Mouse (Mus musculus) R1 (cell line): ENCODE data around the gene Ttpal.

Source experiments
- DNase-seq: peaks from one replicate; pipeline ENCODE4 v3.0.0-alpha.2; 2018; ENCODE audit warnings: low read depth, low spot score

The Ttpal gene

DNA sequence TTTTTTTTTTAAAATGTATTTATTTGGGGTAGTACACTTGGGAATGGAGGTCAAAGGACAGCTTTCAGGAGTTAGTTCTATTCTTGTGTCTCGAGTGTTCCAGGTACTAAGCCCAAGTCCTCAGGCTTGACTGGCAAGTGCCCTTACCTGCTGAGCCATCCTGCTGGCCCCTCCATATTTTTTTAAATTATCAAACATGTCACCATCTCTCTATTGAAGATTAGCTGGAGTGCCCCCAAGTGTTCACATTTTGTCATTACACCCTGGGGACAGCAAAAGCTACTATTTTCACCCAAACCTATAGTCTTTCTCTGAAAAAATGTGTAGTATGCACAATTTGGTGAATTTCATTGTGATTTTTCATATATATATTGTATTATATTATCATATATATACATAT, 10.0 kb upstream of the Ttpal start:
- DNase-seq, result peak; percentile 49

DNA sequence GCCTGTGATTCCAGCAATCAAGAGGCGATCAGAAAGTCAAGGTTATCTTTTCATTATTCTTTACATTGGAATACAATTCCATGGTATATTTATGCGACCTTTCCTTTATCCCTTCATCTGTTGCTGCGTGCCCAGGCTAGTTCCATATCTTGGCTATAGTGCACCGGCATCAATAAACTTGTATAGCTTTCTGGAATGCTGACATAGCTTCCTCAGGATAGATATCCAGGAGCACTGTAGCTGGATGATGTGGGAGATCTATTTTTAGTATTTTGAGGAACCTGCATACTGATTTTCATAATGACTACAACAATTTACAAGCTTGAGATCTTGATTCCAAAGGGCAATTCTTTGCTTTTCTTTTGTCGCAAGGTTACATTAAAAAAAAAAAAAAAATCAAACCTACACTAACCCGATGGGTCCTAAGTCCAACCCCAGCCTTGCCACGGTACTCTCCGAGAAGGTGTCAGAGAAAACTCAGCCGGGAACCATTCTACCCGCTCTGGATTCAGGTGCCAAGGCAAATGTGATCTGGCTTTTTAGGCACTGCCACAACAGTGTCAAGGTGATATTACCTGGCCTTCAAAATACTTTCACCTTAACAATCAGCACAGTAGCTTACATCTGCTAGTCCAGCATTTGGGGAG, 8.4 kb upstream of the Ttpal start:
- no peak for DNase-seq

GRCm38 (mm10) chr2:163595119-163595518, 7.0 kb upstream of the Ttpal start:
- no peak for DNase-seq

- no peak for DNase-seq
These were observed 5.8 kb upstream of the Ttpal start for GRCm38 (mm10) chr2:163596057-163596872.

DNA sequence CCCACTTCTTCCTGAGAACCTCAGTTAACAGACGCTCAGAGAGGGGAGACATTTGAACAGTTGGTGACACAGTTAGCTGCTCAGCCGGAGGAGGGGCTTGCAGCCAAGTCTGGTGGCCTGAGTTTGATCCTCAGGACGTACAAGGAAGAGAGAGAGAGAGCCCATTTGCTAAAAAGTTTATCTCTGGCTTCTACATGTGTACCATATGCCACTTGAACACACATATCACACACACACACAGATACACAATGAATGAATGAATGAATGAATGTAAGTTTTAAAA, 5.3 kb upstream of the Ttpal start:
- no peak for DNase-seq

DNA sequence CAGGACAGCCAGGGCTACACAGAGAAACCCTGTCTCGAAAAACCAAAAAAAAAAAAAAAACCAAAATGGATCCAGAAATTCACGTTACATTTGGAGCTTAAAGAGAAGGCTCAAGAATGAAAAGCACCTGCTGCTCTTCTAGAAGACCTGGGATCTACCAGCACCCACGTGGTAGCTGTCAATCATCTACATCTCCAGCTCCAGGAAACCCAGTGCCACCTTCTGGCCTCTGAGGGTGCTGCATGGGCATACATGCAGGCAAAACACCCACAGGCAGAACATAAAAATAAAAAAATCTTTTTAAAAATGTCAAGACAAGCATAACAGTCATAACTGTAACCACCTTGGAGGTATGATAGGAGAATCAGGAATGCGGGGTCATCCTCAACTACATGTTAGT, 4.5 kb upstream of the Ttpal start:
- DNase-seq, result peak; percentile 41

DNA sequence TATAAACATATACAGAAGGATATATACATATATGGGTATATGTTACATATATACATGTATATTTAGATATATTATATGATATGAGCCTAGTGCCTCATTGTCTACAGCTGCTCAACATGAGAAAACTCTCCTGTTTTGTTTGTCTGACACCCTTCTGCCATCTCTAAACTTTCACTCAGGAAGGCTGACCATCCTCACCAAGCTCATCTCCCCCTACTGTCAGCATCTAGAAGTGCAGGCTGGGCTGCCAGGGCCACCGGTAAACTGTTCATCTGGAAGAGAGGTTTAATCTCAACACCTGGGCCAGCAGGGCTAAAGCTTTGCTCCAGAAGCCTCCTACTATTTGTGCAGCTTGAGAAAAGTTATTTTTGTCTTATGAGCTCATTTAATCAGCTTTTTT, 2.9 kb upstream of the Ttpal start:
- peak; percentile 78 for DNase-seq

DNA sequence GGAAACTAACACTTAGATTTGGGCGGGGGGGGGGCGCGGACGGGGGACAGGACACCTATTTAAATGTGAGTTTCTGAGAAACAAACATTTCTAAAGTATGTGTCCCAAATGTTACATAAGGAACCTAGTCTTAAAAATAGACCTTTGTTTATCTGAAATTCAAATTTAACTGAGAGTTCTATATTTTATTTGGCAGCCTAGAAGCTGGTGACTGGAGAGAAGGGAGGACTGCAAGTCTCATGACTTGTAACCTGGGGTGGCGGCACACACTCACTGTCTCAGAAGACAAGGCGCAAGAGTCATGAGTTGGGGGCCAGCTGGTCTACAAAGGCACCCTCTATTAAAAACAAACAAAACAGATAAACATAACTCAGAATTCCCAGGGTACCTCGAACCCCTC, 1.0 kb upstream of the Ttpal start:
- DNase-seq, result no peak

DNA sequence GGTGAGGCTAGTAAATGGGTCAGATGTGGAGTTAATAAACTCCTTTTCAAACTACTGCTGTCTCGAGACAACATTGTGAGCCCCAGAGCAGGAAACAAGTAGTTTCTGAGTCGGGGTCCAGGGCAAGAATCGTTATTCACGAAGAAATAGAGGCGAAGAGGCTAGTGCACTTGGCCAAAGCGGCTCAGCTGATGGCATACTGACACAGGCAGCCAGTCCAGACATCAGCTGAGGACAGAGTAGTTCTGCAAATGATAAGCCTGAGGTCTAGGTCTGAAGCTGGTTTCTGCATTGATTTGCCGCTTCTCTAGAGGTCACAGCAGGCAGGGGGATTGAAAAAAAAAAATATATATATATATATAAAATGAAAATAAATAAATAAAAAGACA, 408 bp upstream of the Ttpal start:
- DNase-seq, result no peak

DNA sequence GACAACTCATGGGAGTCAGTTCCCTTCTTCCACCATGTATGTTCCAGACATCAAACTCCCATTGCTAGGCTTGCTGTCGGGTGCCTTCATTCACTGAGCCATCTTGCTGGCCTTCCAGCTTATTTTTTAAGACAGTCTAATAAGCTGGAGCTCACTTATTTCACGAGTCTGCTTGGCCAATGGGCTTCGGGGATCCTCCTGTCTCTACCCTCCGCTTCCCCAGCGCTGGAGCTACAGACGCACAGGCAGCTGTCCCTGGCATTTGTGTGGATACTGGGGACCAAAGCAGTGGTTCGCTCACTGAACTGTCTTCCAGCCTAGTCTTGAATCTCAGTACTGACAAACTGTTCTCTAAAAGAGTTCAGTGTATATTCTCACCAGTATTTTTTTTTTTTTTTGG, 4.0 kb downstream of the Ttpal start:
- no peak for DNase-seq

DNA sequence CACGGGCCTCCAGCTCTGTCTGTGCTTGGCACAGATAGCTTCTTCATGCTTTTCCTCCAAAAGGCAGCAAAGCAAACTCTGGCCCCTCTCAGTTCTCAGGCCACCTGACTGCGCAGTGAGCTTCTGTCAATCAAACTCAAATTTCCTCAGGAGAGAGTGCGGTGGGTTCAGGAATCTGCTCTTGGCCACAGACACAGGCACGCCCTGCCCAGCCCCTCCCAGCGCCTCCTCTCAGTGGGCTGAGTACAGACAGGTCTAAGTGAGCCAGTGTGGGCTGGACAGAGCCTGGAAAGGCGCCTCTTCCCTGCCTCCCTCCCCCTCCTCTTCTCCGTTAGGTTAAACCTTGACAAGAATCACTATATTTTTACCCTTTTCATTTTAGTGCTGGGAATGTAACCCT, 5.9 kb downstream of the Ttpal start:
- peak; percentile 64 for DNase-seq

- no peak for DNase-seq
These were observed 7.3 kb downstream of the Ttpal start for GRCm38 (mm10) chr2:163609281-163609975.

- DNase-seq, result peak; percentile 23
These were observed 9.1 kb downstream of the Ttpal start for GRCm38 (mm10) chr2:163611176-163611575.

GRCm38 (mm10) chr2:163613206-163613605, 11.1 kb downstream of the Ttpal start:
- DNase-seq, result no peak

GRCm38 (mm10) chr2:163613990-163614389, 11.9 kb downstream of the Ttpal start:
- no peak for DNase-seq

DNA sequence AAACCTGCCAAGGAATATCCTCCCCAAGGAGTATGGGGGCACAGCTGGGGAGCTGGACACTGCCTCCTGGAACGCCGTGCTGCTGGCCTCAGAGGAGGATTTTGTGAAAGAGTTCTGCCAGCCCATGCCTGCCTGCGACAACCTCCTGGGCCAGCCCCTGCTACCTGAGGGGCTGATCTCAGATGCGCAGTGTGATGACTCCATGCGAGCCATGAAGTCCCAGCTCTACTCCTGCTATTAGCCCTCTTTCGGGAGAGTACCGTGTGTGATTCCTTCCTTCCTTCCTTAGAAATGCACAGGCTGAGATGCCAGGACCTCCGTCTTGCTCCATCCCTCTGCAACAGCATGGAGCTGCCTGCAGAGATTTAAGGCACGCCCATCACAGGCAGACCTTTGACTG, 13.3 kb downstream of the Ttpal start:
- no peak for DNase-seq

DNA sequence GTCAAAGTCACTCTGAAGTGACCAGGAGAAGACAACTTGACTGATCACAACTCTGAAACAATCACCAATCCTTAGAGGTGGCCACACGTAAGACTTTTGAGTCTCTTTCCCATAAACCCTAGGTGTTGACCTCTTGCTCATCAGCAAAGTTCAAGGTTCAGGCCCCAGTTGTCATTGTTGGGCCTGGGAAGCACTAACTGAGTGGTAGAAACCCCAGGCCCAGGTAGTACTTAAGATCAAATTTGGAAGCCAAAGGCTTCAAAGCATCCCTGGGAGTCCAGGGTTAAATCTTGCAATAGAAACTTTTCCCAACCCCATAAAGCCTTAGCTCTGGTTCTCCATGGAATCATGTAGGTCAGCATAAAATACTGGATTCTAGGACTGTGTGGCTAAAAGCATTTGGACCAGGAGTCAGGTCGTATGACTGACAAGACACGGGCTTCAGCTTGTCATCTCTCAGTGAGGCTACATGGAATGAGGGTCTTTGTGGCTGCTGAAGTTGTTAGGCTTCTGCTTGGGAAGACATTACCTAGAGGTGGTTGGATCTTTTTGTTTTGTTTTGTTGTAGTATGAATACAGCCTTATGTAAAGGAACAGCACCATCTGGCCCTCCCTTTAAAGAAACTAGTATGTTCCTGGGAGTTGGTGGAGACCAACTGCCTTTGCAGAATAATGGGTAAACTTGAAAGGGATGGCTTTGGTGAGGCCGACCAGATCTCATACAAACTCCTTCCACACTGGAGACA, 14.0 kb downstream of the Ttpal start:
- no peak for DNase-seq

DNA sequence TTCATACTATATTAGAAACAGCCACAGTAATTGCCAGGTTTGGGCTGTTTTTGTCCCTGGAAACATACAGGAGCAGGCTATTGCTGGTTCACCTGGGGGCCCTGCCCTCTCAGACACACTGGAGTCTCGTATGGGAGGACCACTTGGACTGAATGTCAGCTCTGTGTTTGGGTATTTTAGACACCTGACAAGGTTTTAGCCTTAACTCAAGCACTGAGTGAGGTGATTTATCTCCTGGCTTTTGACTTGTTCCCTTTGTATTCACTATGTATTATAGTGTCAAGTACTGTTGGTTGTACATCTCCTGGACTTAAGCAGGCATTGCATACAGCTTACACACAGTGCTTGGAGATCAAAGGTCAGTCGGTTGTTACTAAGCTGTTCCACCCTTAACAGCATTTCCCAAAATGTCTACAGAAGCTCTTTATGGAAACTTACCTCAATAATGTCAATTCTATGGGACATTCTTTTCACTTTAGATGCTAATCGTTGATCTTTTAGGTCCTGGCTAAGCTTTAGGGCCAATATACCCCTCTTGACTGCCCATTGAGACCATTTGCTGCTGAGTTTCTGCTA, 14.6 kb downstream of the Ttpal start:
- no peak for DNase-seq

- DNase-seq, result peak; percentile 16
These were observed 15.2 kb downstream of the Ttpal start for GRCm38 (mm10) chr2:163617232-163617863.

DNA sequence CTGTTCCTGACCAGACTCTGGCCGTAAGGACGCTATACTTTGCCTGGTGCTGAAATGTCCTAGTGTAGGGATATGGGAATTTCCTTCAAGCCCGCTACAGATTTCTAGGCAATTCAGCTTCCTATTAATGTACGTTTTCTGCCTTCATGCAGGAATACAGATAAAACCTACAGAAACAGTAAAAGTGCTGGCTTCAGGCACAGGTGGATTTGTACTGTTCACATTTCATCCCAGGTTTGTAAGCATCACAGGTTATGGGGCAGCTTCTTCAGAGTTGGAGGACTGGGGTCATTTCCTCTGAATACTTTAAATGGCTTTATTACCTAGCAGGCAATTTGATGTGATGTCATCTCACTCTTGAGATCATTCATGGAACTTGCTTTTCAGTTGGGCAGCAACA, 15.8 kb downstream of the Ttpal start:
- DNase-seq, result no peak

- DNase-seq, result no peak
These were observed 18.3 kb downstream of the Ttpal start for GRCm38 (mm10) chr2:163620451-163620850.
